Mouse (Mus musculus): ENCODE data around the gene Fahd2a.

Fahd2a gene

GRCm38 (mm10) chr2:127444055-127444789 lies at the start of gene Fahd2a:
Gene Fahd2a, minus strand, starts transcription at chr2:127444565.
- DNase-seq = peak; percentile 78 to 85

GRCm38 (mm10) chr2:127484476-127485170 lies 40.3 kb upstream of the Fahd2a start:
- peak in 1 of 2 experiments; percentile 20 for DNase-seq

DNA sequence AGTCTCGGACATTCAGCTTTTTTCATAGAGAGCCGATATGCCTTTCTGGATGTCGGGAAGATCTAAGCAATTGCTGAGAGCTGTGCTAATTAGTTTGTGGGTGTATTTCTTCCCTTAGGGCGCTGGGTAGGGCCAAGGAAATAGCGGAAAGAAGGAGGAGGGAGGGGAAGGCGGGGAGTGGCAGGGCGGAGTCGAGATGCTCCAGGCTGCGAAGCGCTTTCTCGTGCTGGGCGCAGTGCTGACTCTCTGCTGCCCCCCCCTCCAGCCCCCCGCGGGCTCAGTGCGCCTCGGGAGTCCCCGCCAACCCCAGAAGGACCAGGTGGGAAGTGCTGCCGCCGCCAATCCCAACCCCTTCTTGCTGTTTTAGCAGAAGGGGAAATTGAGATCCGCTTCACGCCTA lies 38.6 kb upstream of the Fahd2a start:
- no peak for DNase-seq

DNA sequence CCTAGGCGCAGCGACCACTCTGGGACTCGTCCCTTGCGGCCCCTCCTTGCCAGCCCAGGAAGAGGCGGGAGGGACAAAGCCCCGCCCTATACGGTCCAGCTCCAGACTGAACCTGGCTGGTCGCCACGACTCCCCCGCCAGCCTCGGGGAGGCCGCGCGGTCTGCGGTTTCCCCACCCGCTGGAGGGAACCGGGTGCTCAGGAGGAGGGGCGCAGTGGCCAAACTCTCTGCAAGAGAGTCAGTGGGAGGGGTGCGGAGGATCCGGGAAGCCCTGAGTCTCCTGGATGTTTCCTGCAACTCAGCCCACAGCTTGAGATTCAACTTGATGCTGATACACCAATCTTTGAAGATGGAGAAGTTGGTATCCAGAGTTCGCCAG lies 38.2 kb upstream of the Fahd2a start:
- peak in 1 of 2 experiments; percentile 10 for DNase-seq

GRCm38 (mm10) chr2:127481841-127482532 lies 37.6 kb upstream of the Fahd2a start:
- no peak for DNase-seq

DNA sequence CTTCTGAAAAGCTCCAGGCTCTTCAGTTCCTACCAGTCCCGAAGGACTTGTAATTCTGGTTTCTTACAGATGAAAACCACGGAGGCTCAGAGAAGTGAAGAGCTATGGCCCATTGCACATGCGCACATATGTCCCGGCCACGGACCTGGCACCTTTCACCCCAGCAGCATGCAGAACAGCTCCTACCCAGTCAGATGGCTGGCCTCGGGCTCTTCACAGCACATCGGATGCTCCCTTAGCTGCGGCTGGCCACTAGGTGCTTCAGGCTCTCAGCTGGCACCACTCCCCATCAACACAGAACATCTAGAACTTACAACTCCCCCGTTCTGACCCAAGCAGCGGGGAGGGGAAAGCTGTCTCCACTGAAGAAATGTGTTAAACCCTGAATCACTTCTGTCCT lies 35.4 kb upstream of the Fahd2a start:
- no peak for DNase-seq

DNA sequence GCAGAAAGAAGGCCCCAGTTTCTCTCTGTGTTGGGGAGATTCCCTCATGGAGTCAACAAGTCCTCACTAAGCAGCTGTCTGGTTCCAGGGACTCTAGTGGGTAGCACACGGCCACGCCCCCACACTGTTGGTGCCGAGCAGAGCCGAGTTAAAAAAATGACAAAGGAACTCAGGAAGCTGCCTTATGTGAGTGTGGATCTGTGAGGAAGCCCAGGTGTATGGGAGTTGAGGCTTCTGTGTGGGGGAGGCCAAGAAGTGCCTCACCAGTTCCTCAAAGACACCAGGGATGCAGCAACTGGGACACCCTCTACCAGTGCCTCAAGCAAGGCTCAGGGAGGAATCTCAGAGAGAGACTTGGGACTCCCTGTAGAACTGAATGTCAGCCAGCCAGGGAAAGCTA lies 34.8 kb upstream of the Fahd2a start:
- no peak for DNase-seq

GRCm38 (mm10) chr2:127472279-127472678 lies 27.9 kb upstream of the Fahd2a start:
- no peak for DNase-seq

GRCm38 (mm10) chr2:127471281-127471680 lies 26.9 kb upstream of the Fahd2a start:
- no peak for DNase-seq

DNA sequence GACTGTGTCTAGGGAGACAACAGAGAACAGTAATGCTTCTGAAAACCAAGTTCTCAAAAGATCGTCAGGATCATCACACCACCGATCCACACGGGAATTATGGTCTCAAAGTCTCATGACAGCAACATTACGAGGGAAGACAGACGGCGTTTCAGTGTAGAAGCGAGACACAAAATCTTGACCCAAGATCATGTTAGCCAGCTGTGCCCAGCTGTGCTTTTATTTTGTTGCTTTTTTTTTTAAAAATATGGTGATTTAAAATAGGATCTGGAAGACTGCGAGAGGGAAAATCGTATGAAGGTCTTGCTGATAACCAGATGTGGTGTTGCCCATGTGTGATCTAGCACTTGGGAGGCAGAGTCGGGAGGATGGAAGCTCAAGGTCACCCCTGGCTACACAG lies 26.3 kb upstream of the Fahd2a start:
- DNase-seq = no peak

GRCm38 (mm10) chr2:127470183-127470582 lies 25.8 kb upstream of the Fahd2a start:
- DNase-seq = no peak

GRCm38 (mm10) chr2:127462314-127462713 lies 17.9 kb upstream of the Fahd2a start:
- no peak for DNase-seq

GRCm38 (mm10) chr2:127461351-127461750 lies 17.0 kb upstream of the Fahd2a start:
- DNase-seq = no peak

- DNase-seq = no peak
Observed at GRCm38 (mm10) chr2:127459341-127459740, 15.0 kb upstream of the Fahd2a start.

- DNase-seq = peak in 1 of 2 experiments; percentile 24
Observed at GRCm38 (mm10) chr2:127453764-127454163, 9.4 kb upstream of the Fahd2a start.

- DNase-seq = no peak
Observed at GRCm38 (mm10) chr2:127453141-127453540, 8.8 kb upstream of the Fahd2a start.

- DNase-seq = no peak
Observed at GRCm38 (mm10) chr2:127451748-127452147, 7.4 kb upstream of the Fahd2a start.

DNA sequence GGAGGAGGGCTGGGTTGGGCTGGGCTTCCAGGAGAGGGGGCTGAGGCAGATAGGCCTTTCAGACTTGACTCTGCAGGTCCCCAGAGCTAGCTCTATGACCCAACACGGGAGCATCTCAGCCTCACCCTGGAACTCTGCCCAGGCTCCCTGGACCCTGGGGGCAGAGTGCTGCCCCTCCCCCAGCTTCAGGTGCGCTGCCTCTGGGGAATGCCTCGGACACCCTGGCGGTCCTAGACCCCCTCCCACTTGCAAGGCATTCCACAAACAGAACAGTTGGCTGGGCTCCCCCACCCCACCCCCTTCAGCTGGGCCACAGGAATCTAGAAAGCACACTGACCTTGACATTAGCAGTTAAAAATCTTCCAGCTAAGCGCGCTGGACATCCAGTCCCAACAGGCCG lies 5.3 kb upstream of the Fahd2a start:
- no peak for DNase-seq

- DNase-seq = no peak
Observed at GRCm38 (mm10) chr2:127446847-127447246, 2.5 kb upstream of the Fahd2a start.

- DNase-seq = no peak
Observed at GRCm38 (mm10) chr2:127437697-127438096, 6.7 kb downstream of the Fahd2a start.

DNA sequence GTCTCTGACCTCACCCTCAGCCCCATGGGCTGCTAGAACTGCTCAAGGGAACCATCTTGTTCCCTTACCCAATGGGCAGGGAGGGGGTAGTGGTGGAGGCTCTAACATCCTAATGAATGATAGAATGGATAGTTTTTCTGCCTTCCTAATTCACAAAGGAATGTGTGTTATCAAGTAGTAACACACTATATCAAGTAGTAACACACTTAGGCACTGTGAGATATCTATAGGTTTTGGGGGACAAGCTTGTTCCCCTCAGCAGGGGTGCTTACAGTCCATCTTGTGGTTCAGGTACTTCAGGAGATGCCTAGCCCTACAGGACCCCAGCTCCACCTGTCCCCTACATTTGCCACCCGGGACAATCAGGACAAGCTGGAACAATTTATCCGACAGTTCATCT lies 8.8 kb downstream of the Fahd2a start:
- DNase-seq = no peak

- no peak for DNase-seq
Observed at GRCm38 (mm10) chr2:127435135-127435534, 9.2 kb downstream of the Fahd2a start.

- DNase-seq = no peak
Observed at GRCm38 (mm10) chr2:127433487-127434295, 10.7 kb downstream of the Fahd2a start.
